Mouse (Mus musculus): ENCODE data around the gene Tnfsfm13. TPM values are rescaled to one million over a fixed set of nuclear protein-coding genes. Genes with fewer than 3 reads are reported as not detected.
A peak's percentile ranks its signal among the peaks of the same experiment; 100 is the strongest.

Gene Tnfsfm13
- polyA plus RNA-seq, 1 experiment from 2014 or later, result 6.8 TPM

DNA sequence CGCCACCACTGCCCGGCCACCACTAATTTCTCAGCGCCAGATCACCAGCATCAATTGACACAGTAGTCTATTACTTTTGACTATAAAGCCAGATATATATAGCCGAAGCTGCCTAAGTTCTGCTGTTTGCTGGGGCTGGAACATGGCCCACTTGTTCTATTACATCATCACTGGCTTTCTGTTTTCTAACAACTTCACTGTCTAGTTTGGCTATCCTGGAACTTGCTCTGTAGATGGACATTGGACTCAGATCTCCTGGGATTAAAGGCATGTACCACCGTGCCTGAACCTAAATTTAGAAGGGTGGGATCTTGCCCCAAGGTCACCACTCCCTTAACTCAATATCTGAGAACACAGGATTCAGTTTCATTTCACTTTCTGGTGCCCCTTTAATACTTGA lies 50.0 kb downstream of the Tnfsfm13 start:
- 79% methylated on average over 5 of the region's 5 CpGs for WGBS
- Histone ChIP-seq H3K27me3 (ENCODE audit: control insufficient read depth, insufficient read depth, low read length) (no peaks in the 10 kb centered on the region), H3K9ac (ENCODE audit: low read length) (no peak overlapping the region), H3K4me2 (ENCODE audit: low read length) (no peak overlapping the region), H3K9me3 (ENCODE audit: control insufficient read depth, low read length) (no peaks in the 10 kb centered on the region), H3K27ac (replicated peaks in 1 of 2; ENCODE audit: control insufficient read depth in 1 of 2, insufficient read depth in 1 of 2, low read depth in 2 of 2, low read length in 2 of 2) (no peak overlapping the region), H3K36me3 (ENCODE audit: control insufficient read depth, insufficient read depth, low read length) (peaks cover 98% of the 10 kb centered on the region), H3K4me1 (ENCODE audit: control insufficient read depth in 2 of 2, insufficient read depth in 2 of 2, low read length in 2 of 2) (no peaks in the 10 kb centered on the region), H3K4me3 (ENCODE audit: control insufficient read depth in 1 of 2, insufficient read depth in 1 of 2, low read depth in 1 of 2, low read length in 2 of 2) (no peak overlapping the region)
- no peak for ATAC-seq (ENCODE audit: insufficient number of reproducible peaks, insufficient read depth, low FRiP score, low read depth)

DNA sequence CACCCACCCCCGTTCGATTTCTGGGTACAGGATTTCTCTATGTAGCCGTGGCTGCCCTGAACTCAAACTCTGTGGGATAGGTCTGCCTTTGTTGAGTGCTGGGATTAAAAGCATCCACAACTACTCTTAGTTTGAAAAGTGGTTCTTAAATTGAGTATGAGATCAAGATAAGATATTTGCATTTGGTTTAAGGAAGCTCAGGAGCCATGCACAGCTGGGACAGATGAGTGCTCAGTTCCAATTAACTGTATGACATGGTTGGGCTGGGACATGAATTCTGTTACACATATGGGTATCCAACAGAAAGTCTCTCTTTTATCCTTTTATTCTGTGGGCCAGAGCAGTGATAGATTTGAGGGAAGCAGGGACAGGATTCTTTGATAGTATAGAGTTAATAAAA lies 60.4 kb downstream of the Tnfsfm13 start:
- Histone ChIP-seq H3K27ac (replicated peaks in 1 of 2; ENCODE audit: control insufficient read depth in 1 of 2, insufficient read depth in 1 of 2, low read depth in 2 of 2, low read length in 2 of 2) (no peak overlapping the region), H3K27me3 (ENCODE audit: control insufficient read depth, insufficient read depth, low read length) (no peaks in the 10 kb centered on the region), H3K4me2 (ENCODE audit: low read length) (peak overlapping the region; percentile 71; the same call in 1 of the 2 replicates), H3K4me3 (ENCODE audit: control insufficient read depth in 1 of 2, insufficient read depth in 1 of 2, low read depth in 1 of 2, low read length in 2 of 2) (no peak overlapping the region), H3K9ac (ENCODE audit: low read length) (peak overlapping the region; percentile 41; the same call in 1 of the 2 replicates), H3K4me1 (ENCODE audit: control insufficient read depth in 2 of 2, insufficient read depth in 2 of 2, low read length in 2 of 2) (peaks cover 2 to 25% of the 10 kb centered on the region in 2 experiments; a peak in 3 of 4 replicates), H3K9me3 (ENCODE audit: control insufficient read depth, low read length) (no peaks in the 10 kb centered on the region), H3K36me3 (ENCODE audit: control insufficient read depth, insufficient read depth, low read length) (peaks cover 39% of the 10 kb centered on the region)
- no peak for ATAC-seq (ENCODE audit: insufficient number of reproducible peaks, insufficient read depth, low FRiP score, low read depth)
- WGBS, result 82% methylated on average over 3 of the region's 3 CpGs

DNA sequence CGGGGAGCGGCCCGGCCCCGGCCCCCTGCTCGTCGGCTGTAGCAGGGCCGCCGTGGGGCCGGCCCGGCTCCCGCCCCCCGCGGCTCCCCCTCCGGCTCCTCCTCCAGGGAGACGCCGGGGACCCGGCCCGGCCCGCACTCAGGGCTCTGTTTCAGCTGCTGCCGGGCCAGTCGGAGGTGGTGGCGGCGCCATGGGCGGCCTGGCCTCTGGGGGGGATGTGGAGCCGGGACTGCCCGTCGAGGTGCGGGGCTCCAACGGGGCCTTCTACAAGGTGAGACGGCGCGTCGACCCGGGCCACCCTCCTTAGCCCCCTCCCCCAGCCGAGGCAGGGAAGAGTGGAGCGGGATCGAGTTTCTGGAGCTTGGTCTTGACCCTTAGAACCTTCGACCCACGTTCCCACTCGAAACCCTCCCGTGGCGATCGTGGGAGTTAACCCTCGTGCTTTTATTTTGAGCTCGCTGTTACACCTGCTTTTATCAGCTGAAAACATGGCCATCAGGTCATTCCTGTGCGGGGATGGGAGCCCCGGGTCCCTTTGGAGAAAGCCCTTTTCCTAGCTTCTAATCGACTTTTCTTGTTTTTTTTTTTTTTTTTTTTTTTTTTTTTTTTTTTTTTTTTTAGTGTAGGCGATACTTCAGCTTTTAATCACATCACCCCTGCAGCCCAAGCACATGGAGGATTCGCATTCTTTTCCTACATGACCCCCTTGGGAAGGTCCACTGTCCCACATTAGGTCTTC lies 62.6 kb downstream of the Tnfsfm13 start:
- Histone ChIP-seq H3K27ac (replicated peaks in 1 of 2; ENCODE audit: control insufficient read depth in 1 of 2, insufficient read depth in 1 of 2, low read depth in 2 of 2, low read length in 2 of 2) (peak overlapping the region; percentile 74 to 97), H3K4me3 (ENCODE audit: control insufficient read depth in 1 of 2, insufficient read depth in 1 of 2, low read depth in 1 of 2, low read length in 2 of 2) (peak overlapping the region; percentile 89 to 96), H3K4me2 (ENCODE audit: low read length) (peak overlapping the region; percentile 71), H3K36me3 (ENCODE audit: control insufficient read depth, insufficient read depth, low read length) (peaks cover 21% of the 10 kb centered on the region), H3K9ac (ENCODE audit: low read length) (peak overlapping the region; percentile 98), H3K27me3 (ENCODE audit: control insufficient read depth, insufficient read depth, low read length) (no peaks in the 10 kb centered on the region), H3K9me3 (ENCODE audit: control insufficient read depth, low read length) (no peaks in the 10 kb centered on the region), H3K4me1 (ENCODE audit: control insufficient read depth in 2 of 2, insufficient read depth in 2 of 2, low read length in 2 of 2) (peaks cover 2 to 25% of the 10 kb centered on the region in 2 experiments; a peak in 3 of 4 replicates)
- 0% methylated on average over 34 of the region's 50 CpGs for WGBS
- peak; percentile 48 for ATAC-seq (ENCODE audit: insufficient number of reproducible peaks, insufficient read depth, low FRiP score, low read depth)

MicroRNA genes within 50 kb of the gene (microRNA counts, 519-probe panel; counts per million panel counts)
- microRNA mmu-miR-1934 (322 counts per million, percentile 70 among the panel's probes with 10 or more counts), microRNA mmu-miR-467f (5,576 counts per million, percentile 85 among the panel's probes with 10 or more counts)

Small RNA genes lying within 50 kb of the gene (microRNA-seq; reads per million reads assigned to microRNA genes)
- gene Mir1934 (5.0 reads per million, percentile 14 among the genes with 10 or more reads in this experiment), gene Mir467f (not detected)

Other genes starting within 250 kb of the Tnfsfm13 start
- gene Dnah2, start 147.0 kb downstream of the Tnfsfm13 start, polyA plus RNA-seq (2014; fragmentation: Nextera tagmentation; extraction: Ambion mirVana), result 0.13 and 0.36 TPM in 2 replicates
- gene Efnb3, start 135.9 kb downstream of the Tnfsfm13 start, polyA plus RNA-seq (2014; fragmentation: Nextera tagmentation; extraction: Ambion mirVana), result 14.2 and 20.4 TPM in 2 replicates
- gene Wrap53, start 115.8 kb downstream of the Tnfsfm13 start, polyA plus RNA-seq (2014; fragmentation: Nextera tagmentation; extraction: Ambion mirVana), result 11.1 and 14.3 TPM in 2 replicates
- 71.2 and 71.9 TPM in 2 replicates for gene Trp53, start 115.7 kb downstream of the Tnfsfm13 start, polyA plus RNA-seq (2014; fragmentation: Nextera tagmentation; extraction: Ambion mirVana)
- gene Atp1b2, start 90.2 kb downstream of the Tnfsfm13 start, polyA plus RNA-seq (2014; fragmentation: Nextera tagmentation; extraction: Ambion mirVana), result 31.5 and 33.8 TPM in 2 replicates
- not detected in 2 replicates for gene Shbg, start 78.2 kb downstream of the Tnfsfm13 start, polyA plus RNA-seq (2014; fragmentation: Nextera tagmentation; extraction: Ambion mirVana)
- gene Sat2, start 74.1 kb downstream of the Tnfsfm13 start, polyA plus RNA-seq (2014; fragmentation: Nextera tagmentation; extraction: Ambion mirVana), result 16.2 and 17.9 TPM in 2 replicates
- gene Fxr2, start 63.1 kb downstream of the Tnfsfm13 start, polyA plus RNA-seq (2014; fragmentation: Nextera tagmentation; extraction: Ambion mirVana), result 24.2 and 25.8 TPM in 2 replicates
- not detected in 2 replicates for gene Sox15, start 40.8 kb downstream of the Tnfsfm13 start, polyA plus RNA-seq (2014; fragmentation: Nextera tagmentation; extraction: Ambion mirVana)
- gene Mpdu1, start 33.5 kb downstream of the Tnfsfm13 start, polyA plus RNA-seq (2014; fragmentation: Nextera tagmentation; extraction: Ambion mirVana), result 14.9 and 29.1 TPM in 2 replicates
- 12.1 and 14.4 TPM in 2 replicates for gene Cd68, start 29.9 kb downstream of the Tnfsfm13 start, polyA plus RNA-seq (2014; fragmentation: Nextera tagmentation; extraction: Ambion mirVana)
- 313 and 403 TPM in 2 replicates for gene Eif4a1, start 23.7 kb downstream of the Tnfsfm13 start, polyA plus RNA-seq (2014; fragmentation: Nextera tagmentation; extraction: Ambion mirVana)
- 43.2 and 59.4 TPM in 2 replicates for gene Senp3, start 14.0 kb downstream of the Tnfsfm13 start, polyA plus RNA-seq (2014; fragmentation: Nextera tagmentation; extraction: Ambion mirVana)
- 0.24 and 0.63 TPM in 2 replicates for gene Tnfsf13, start 10.3 kb downstream of the Tnfsfm13 start, polyA plus RNA-seq (2014; fragmentation: Nextera tagmentation; extraction: Ambion mirVana)
- gene Tnfsf12, start 249 bp downstream of the Tnfsfm13 start, polyA plus RNA-seq (2014; fragmentation: Nextera tagmentation; extraction: Ambion mirVana), result 7.7 and 10.3 TPM in 2 replicates
- gene Polr2a, start 62.5 kb upstream of the Tnfsfm13 start, polyA plus RNA-seq (2014; fragmentation: Nextera tagmentation; extraction: Ambion mirVana), result 19.9 and 20.1 TPM in 2 replicates
- 0.13 TPM in 1 of 2 replicates, not detected in the other for gene Slc35g3, start 65.9 kb upstream of the Tnfsfm13 start, polyA plus RNA-seq (2014; fragmentation: Nextera tagmentation; extraction: Ambion mirVana)
- 3.7 TPM in 2 replicates for gene Zbtb4, start 69.8 kb upstream of the Tnfsfm13 start, polyA plus RNA-seq (2014; fragmentation: Nextera tagmentation; extraction: Ambion mirVana)
- gene Chrnb1, start 99.8 kb upstream of the Tnfsfm13 start, polyA plus RNA-seq (2014; fragmentation: Nextera tagmentation; extraction: Ambion mirVana), result 5.5 and 5.8 TPM in 2 replicates
- 2.0 and 2.1 TPM in 2 replicates for gene Fgf11, start 105.8 kb upstream of the Tnfsfm13 start, polyA plus RNA-seq (2014; fragmentation: Nextera tagmentation; extraction: Ambion mirVana)
- 1.7 and 1.8 TPM in 2 replicates for gene Tmem102, start 109.5 kb upstream of the Tnfsfm13 start, polyA plus RNA-seq (2014; fragmentation: Nextera tagmentation; extraction: Ambion mirVana)
- not detected in 2 replicates for gene Gm39566, start 119.2 kb upstream of the Tnfsfm13 start, polyA plus RNA-seq (2014; fragmentation: Nextera tagmentation; extraction: Ambion mirVana)
- gene Spem2, start 122.4 kb upstream of the Tnfsfm13 start, polyA plus RNA-seq (2014; fragmentation: Nextera tagmentation; extraction: Ambion mirVana), result not detected in 2 replicates
- not detected in 2 replicates for gene Spem1, start 126.1 kb upstream of the Tnfsfm13 start, polyA plus RNA-seq (2014; fragmentation: Nextera tagmentation; extraction: Ambion mirVana)
- gene Nlgn2, start 141.7 kb upstream of the Tnfsfm13 start, polyA plus RNA-seq (2014; fragmentation: Nextera tagmentation; extraction: Ambion mirVana), result 2.4 and 2.6 TPM in 2 replicates
- 340 and 379 TPM in 2 replicates for gene Tmem256, start 142.4 kb upstream of the Tnfsfm13 start, polyA plus RNA-seq (2014; fragmentation: Nextera tagmentation; extraction: Ambion mirVana)
- gene Plscr3, start 150.3 kb upstream of the Tnfsfm13 start, polyA plus RNA-seq (2014; fragmentation: Nextera tagmentation; extraction: Ambion mirVana), result 66.5 and 75.8 TPM in 2 replicates
- gene Tnk1, start 162.6 kb upstream of the Tnfsfm13 start, polyA plus RNA-seq (2014; fragmentation: Nextera tagmentation; extraction: Ambion mirVana), result 0.15 TPM in 1 of 2 replicates, not detected in the other
- gene Tmem95, start 181.9 kb upstream of the Tnfsfm13 start, polyA plus RNA-seq (2014; fragmentation: Nextera tagmentation; extraction: Ambion mirVana), result not detected in 2 replicates
- gene Kctd11, start 185.3 kb upstream of the Tnfsfm13 start, polyA plus RNA-seq (2014; fragmentation: Nextera tagmentation; extraction: Ambion mirVana), result 2.6 and 2.8 TPM in 2 replicates
- gene Acap1, start 199.4 kb upstream of the Tnfsfm13 start, polyA plus RNA-seq (2014; fragmentation: Nextera tagmentation; extraction: Ambion mirVana), result 3.6 and 3.8 TPM in 2 replicates
- 4.5 and 5.1 TPM in 2 replicates for gene 2810408A11Rik, start 204.9 kb upstream of the Tnfsfm13 start, polyA plus RNA-seq (2014; fragmentation: Nextera tagmentation; extraction: Ambion mirVana)
- gene Neurl4, start 205.0 kb upstream of the Tnfsfm13 start, polyA plus RNA-seq (2014; fragmentation: Nextera tagmentation; extraction: Ambion mirVana), result 7.5 and 11.1 TPM in 2 replicates
- gene Gps2, start 217.8 kb upstream of the Tnfsfm13 start, polyA plus RNA-seq (2014; fragmentation: Nextera tagmentation; extraction: Ambion mirVana), result 45.2 and 46.8 TPM in 2 replicates
- gene Eif5a, start 225.9 kb upstream of the Tnfsfm13 start, polyA plus RNA-seq (2014; fragmentation: Nextera tagmentation; extraction: Ambion mirVana), result 1,047 and 1,081 TPM in 2 replicates
- 6.6 and 7.3 TPM in 2 replicates for gene Ybx2, start 239.7 kb upstream of the Tnfsfm13 start, polyA plus RNA-seq (2014; fragmentation: Nextera tagmentation; extraction: Ambion mirVana)

All from heart, embryonic 14.5 days (tissue).